Mouse (Mus musculus) cerebellum, adult 2 months (tissue): ENCODE data around the gene Rnf41.

Source experiments
- CTCF ChIP-seq: fragments of 200-500 bp; IDR thresholded peaks from 2 replicates; pipeline ENCODE4 v1.5.1; 2011; ENCODE audit warnings: low read depth, mild to moderate bottlenecking, control low read depth, low read length, moderate library complexity, borderline replicate concordance; ENCODE audit not compliant: insufficient read depth
- POLR2A ChIP-seq: fragments of 200-500 bp; IDR thresholded peaks from 2 replicates; pipeline ENCODE4 v1.6.1; 2011; ENCODE audit warnings: low read length, control low read depth, borderline replicate concordance; ENCODE audit not compliant: insufficient read depth

DNA sequence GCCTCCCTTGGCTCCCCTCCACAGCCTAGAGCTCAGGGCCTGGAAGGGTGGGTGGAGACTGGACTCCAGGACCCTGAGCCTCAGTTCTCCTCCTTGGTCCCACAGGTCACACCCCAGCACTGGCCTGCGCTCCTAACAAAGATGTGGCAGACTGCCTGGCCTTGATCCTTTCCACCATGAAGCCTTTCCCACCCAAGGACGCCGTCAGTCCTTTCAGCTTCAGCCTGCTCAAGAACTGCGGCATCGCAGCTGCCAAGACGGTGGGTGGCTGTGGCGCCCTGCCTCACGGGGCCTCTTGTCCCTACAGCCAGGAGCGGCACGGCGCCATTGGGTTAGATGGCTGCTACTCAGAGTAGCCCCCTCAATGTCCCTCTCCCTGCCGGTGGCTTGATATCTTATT lies 21.1 kb upstream of the Rnf41 start:
- TF ChIP-seq POLR2A (no peak), CTCF (no peak)
